Mouse (Mus musculus) Patski (cell line): ENCODE results near the gene Anapc1. TPM values are rescaled to one million over a fixed set of nuclear protein-coding genes. Genes with fewer than 3 reads are reported as not detected.

Experiments used
- ATAC-seq: fragments of 100-300 bp; one replicate; pipeline ENCODE4 v1.8.0; 2021
- CTCF ChIA-PET: fragments of 350-600 bp; sonication (Branson Sonifier 250); formaldehyde crosslinking; loops from one replicate; lab custom pipeline; 2022; ENCODE audit warnings: inconsistent platforms; lab: Charles Lee
- POLR2A ChIA-PET: fragments of 350-600 bp; sonication (Branson Sonifier 250); formaldehyde crosslinking; loops from one replicate; lab custom pipeline; 2022; ENCODE audit warnings: antibody characterized with exemption, inconsistent platforms; lab: Charles Lee
- DNase-seq: peaks from one replicate; pipeline ENCODE4 v3.0.0-alpha.2; 2011; ENCODE audit warnings: low read depth, low spot score
- H3K27me3 ChIP-seq: fragments of 371-371 bp; one replicate; pipeline ENCODE4 v1.5.1; 2021
- CTCF ChIP-seq: fragments of 100-300 bp; IDR thresholded peaks from one replicate; pipeline ENCODE4 v1.5.1; 2021
- in situ Hi-C: fragments of 300-500 bp; cut with MboI; formaldehyde crosslinking; loops from 3 replicates; pipeline ENCODE4 v1.11.1; 2018; ENCODE audit warnings: low pct_unique_long_range_greater_than_20kb, mixed read lengths
- polyA plus RNA-seq: library from polyadenylated mRNA; unstranded; gene quantifications from one replicate; pipeline ENCODE4 v1.2.3, GENCODE M21; 2021

The Anapc1 gene
- polyA plus RNA-seq, 1 experiment from 2014 or later, result 57.0 TPM

DNA sequence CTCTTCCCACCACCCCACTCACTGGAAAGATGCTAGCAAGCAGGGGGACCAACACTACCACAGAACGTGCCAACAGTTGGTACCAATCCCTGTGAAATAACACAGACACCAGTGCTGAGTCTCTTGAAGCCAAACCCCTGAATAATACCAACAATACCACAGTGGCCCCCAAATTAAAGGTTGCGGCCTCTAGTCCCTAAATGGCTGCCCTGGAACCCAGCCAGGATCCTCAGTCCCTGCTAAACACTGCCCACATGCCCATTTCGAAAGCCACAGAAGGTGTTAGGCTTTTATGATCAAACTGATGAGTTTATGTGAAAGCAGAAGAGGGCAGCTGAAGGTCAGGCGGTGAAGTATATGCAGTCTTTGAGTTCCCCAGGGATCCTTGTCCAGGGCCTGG, 116.2 kb downstream of the Anapc1 start:
- H3K27me3 ChIP-seq, result no peaks in the 10 kb centered on the region
- in situ Hi-C loops, result loop anchor here (5.0 to 10.0 kb wide), 4 partner anchors 166 to 679 kb away; no protein-coding TSS in a partner anchor
- ATAC-seq (no peak), DNase-seq (no peak)
- ChIA-PET CTCF (interaction anchor here (1.1 to 1.2 kb wide), 2 partner anchors 26 to 488 kb away, joined by 3 to 5 read pairs; no protein-coding TSS in a partner anchor), POLR2A (no interaction called here)
- TF ChIP-seq CTCF, result no peak

DNA sequence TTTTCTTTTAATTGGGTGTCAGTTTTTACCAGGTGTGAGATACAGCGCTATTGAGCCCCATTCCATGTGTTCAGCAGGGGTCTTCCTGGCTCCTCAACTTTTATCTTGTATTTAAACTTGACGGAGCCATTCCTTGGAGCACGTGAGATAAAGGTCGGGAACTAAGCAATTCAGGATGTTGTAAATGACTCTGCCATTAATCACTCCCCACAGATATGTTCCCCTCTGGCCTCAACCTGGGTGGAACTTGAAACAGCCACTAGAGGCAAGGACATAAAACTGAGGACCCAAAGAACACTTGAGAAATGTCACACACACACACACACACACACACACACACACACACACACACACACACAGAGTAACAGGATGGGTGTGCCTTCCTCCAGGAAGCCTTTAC, 118.7 kb downstream of the Anapc1 start:
- no peak for DNase-seq
- ATAC-seq, result no peak
- ChIA-PET POLR2A (interaction anchor here (0.7 to 0.8 kb wide), 2 partner anchors 73 to 225 kb away, joined by 3 read pairs; no protein-coding TSS in a partner anchor), CTCF (interaction anchor here (1.0 to 3.2 kb wide), 4 partner anchors 21 to 67 kb away, joined by 3 to 14 read pairs (median 8); no protein-coding TSS in a partner anchor)
- in situ Hi-C loops, result no loop called here
- no peaks in the 10 kb centered on the region for H3K27me3 ChIP-seq
- no peak for TF ChIP-seq CTCF

DNA sequence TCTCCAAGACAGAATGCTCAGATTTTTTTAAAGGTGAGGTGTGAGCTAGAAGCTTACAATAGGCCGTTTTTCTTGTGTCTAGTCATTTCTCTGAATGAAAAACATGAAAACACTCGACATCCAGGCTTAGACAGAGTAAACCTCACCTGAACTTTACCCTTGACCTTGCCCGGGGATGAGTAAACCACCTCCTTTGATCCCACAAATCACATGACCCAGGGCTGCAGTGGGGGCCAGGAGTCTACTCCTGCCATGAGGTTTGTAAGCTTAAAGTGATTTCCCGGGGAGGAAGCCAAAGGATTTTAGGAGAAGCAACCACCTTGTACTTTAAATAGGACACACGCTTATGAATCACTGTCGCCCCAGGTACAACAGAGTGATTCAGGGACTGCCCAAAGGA, 119.2 kb downstream of the Anapc1 start:
- no peak for TF ChIP-seq CTCF
- CTCF ChIA-PET, result interaction anchor here (1.0 to 3.2 kb wide), 3 partner anchors 21 to 67 kb away, joined by 3 to 14 read pairs (median 11); no protein-coding TSS in a partner anchor

DNA sequence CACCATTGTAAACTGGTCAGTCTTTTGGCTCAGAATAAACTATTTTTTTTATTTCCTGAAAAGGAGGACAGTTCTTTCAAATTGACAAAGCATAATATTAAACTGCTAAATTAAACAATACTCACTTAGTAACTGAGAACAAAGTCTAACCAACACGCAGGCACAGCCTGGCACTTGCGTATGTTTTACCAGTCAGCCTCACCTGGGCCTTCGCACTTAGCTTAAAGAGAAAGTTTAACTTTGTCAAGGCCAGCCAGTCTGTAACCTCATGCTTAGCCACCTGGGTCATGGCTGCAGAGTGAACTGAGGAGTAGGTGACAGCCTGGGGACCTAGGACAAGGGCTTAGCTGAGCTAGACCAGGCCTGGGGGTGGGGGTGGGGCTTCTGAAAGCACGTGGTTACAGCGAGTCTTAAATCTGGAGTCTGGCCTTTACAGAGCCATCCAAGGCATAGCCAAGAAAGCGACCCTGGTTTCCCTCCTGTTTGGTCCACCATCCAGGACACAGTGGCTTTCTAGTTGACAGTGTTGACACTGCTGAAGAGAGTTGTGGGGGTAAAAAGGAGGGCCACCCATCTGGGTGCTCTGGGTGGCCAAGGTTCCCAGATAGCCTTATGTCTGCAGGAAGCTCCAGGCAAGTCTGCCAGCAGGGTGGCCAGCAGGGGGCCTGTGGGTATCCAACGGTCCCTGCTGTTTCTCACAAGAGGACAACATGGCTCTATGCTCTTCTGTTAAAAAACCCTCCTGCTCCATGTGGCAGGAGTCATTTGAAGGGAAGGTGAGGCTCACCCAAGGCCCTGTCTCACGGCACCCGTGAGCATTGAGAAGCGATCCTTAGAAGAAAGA, 120.7 kb downstream of the Anapc1 start:
- no peak for DNase-seq

More for the DNA sequence above, 119.2 kb downstream of the Anapc1 start:
- no peaks in the 10 kb centered on the region for H3K27me3 ChIP-seq
- ATAC-seq (no peak), DNase-seq (no peak)
- POLR2A ChIA-PET, result interaction anchor here (0.7 to 1.2 kb wide), 2 partner anchors 9 to 225 kb away, joined by 3 to 7 read pairs; no protein-coding TSS in a partner anchor
- in situ Hi-C loops, result no loop called here

DNA sequence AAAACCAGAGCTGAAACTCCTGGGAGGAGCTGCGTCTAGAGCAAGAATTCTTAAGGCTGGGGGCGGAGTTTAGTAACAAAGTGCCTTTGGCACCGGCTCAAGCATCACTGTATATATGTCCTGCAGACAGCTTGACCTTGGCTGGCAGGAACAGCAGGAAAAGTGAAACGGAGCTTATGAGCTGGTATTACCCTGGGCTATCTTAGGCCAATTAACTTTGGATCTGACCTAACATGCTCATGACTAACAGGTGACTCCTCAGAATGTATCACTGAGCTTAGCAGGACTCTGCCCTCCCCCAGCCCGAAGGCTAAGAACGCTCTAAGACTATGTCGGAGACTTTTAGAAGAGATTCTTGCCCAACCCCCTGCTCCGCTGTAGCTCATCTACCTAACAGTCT, 121.3 kb downstream of the Anapc1 start:
- CTCF ChIA-PET, result interaction anchor here (1.2 to 3.2 kb wide), 3 partner anchors 18 to 154 kb away, joined by 3 to 14 read pairs (median 11); no protein-coding TSS in a partner anchor
- DNase-seq (no peak), ATAC-seq (peak; percentile 62)
- H3K27me3 ChIP-seq, result no peaks in the 10 kb centered on the region
- in situ Hi-C loops, result no loop called here
- POLR2A ChIA-PET, result interaction anchor here (1.4 kb wide), 1 partner anchor 21 kb away, joined by 3 read pairs; no protein-coding TSS in a partner anchor
- no peak for TF ChIP-seq CTCF

More for the DNA sequence above, 120.7 kb downstream of the Anapc1 start:
- TF ChIP-seq CTCF, result peak; percentile 48
- in situ Hi-C loops, result no loop called here
- no peaks in the 10 kb centered on the region for H3K27me3 ChIP-seq
- ChIA-PET CTCF (interaction anchor here (1.2 to 3.2 kb wide), 3 partner anchors 19 to 154 kb away, joined by 3 to 14 read pairs (median 11); no protein-coding TSS in a partner anchor), POLR2A (interaction anchor here (1.2 to 1.4 kb wide), 2 partner anchors 10 to 21 kb away, joined by 3 to 7 read pairs; no protein-coding TSS in a partner anchor)
- ATAC-seq, result no peak

DNA sequence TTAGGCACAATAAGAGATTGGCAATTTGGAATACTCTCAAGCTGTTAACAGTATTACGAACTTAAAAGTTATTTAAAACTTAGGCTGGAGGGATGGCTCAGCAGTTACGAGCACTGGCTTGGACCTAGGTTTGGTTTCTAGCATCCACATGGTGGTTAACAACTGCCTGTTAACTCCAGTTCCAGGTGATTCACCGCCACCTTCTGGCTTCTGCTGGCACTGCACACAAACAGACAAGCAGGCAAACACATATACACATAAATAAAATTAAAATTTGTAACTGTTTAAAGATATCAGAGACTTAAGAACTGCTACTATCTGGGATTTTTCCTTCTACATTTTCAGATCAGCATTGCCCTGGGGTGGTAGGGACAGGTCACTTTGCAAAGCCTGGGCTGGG, 123.0 kb downstream of the Anapc1 start:
- ChIA-PET POLR2A (no interaction called here), CTCF (no interaction called here)
- no peaks in the 10 kb centered on the region for H3K27me3 ChIP-seq
- DNase-seq (no peak), ATAC-seq (no peak)
- peak; percentile 47 for TF ChIP-seq CTCF
- in situ Hi-C loops, result no loop called here

Other genes with a start within 250 kb of the Anapc1 start
- gene Spdye4c, start 96.2 kb downstream of the Anapc1 start, polyA plus RNA-seq, result not detected
- 2.5 TPM for gene Mertk, start 11.6 kb upstream of the Anapc1 start, polyA plus RNA-seq
- 32.1 TPM for gene Tmem87b, start 130.7 kb upstream of the Anapc1 start, polyA plus RNA-seq
- gene Fbln7, start 175.6 kb upstream of the Anapc1 start, polyA plus RNA-seq, result 9.4 TPM